Mouse (Mus musculus) heart, postnatal 0 days (tissue): ENCODE results near the gene Camta1.

Experiments
- CTCF ChIP-seq: IDR thresholded peaks from 2 replicates; pipeline ENCODE4 v1.5.1; 2016; ENCODE audit warnings: antibody characterized with exemption, control low read depth, low read depth
- EP300 ChIP-seq: IDR thresholded peaks from 2 replicates; pipeline ENCODE4 v1.6.1; 2016; ENCODE audit warnings: antibody characterized with exemption, low read depth

DNA sequence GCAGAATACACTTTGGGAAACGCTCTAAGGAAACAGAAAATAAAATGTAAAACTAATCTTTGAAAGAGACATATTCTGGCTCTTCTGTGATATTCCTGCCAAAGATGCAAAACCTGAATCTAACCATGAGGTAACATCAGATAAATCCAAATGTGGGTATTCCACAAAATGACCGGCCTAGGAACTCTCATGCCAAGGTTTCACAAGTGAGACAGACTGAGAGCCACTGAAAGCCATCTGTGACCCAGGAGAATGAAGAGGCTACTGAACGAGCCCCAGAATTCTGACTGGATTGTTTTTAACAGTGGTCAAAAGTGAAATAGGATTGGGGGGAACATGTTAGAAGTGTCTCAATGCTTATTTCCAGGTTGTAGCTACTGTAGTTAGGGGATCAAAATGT lies 25.8 kb downstream of the Camta1 start:
- no peak for TF ChIP-seq CTCF
- TF ChIP-seq EP300, result no peak
